Mouse (Mus musculus) inflammation-experienced regulatory T-cells, adult 6 months (primary cell): Measurements from ENCODE around the gene Ppm1e. TPM values are rescaled to one million over a fixed set of nuclear protein-coding genes. Genes with fewer than 3 reads are reported as not detected.

Experiments used
- ATAC-seq: one replicate; pipeline ENCODE4 v1.8.0; 2017
- polyA plus RNA-seq, 3 experiments: library from polyadenylated mRNA; unstranded; fragments of 100-300 nt; shearing (Covaris generic); gene quantifications; one replicate each; pipeline ENCODE4 v1.2.1; 2017

Ppm1e gene
- 1 to 10 TPM in 1 of 3 experiments, under 1 TPM in 2; 0.55 to 1.2 (median 0.78) TPM for polyA plus RNA-seq

DNA sequence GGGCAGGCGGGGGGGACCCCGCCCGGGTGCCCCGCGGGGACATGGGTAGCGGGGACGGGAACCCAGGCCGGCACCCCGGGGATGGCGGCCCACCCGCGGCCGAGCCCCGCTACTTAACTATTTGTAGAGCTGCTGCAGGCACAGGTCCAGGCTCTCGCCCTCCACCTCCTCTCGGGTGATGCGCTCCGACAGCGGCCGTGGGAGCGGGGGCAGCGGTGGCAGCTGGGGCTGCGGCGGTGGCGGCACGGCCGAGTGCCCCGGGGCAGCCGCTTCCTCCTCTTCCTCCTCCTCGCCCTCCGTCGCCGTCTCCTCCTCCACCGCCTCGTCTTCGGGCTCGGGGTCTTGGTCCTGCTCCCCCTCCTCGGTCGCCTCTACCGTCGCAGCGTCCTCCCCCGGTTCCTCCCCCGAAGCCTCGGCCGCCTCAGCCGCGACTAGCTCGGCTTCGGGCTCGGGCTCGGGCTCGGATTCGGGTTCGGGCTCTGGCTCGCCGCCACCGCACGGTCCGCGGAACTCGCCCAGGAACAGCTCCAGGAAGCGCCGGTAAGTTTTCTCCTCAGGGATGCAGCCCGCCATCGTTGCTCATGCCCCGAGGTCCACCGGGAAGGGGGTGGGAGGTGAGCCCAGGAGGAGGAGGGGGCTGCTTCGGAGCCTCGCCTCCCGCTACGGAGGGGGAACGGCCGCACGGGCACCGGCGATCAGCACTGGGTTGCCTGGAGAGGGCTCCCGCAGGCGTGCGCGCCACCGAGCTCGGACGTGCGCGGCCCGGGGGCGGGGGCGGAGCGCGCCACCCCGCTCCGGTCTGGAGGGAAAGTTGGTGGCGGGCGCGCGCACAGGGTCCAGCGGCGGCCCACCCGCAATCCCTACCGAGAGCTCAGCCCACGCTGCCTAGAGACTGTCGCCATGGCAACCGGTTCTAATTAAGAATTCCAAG is at the start of gene Ppm1e:
Gene Ppm1e (minus strand): TSS at position 693 of the 931 bp plus-strand sequence.
- peak; percentile 32 for ATAC-seq

DNA sequence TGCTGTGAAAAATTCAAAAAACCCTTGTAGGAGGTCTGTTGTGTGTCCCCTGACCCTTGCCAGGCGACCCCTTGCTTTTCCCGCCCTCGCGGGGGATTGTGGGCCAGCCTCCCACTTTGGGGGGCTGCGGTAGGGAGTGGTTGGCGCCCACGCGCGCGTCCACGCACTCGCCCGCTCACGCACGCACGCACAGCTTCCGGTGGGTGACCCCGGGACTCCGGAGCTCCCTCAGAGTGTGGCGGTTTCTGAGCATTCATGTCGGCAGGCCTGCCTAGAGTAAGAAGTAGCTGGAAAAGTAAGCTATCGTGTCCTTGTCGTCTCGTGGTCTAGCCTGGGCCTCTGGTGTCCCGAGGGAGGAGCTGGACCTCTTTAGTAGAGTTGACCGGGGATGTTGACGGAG is 46.1 kb upstream of the Ppm1e start, which contains the start of the genes Rad51c and Tex14:
Gene Rad51c (minus strand): TSS at position 79 of the 400 bp plus-strand sequence.
Gene Tex14 (plus strand): TSS at position 190 of the 400 bp plus-strand sequence.
- no peak for ATAC-seq

DNA sequence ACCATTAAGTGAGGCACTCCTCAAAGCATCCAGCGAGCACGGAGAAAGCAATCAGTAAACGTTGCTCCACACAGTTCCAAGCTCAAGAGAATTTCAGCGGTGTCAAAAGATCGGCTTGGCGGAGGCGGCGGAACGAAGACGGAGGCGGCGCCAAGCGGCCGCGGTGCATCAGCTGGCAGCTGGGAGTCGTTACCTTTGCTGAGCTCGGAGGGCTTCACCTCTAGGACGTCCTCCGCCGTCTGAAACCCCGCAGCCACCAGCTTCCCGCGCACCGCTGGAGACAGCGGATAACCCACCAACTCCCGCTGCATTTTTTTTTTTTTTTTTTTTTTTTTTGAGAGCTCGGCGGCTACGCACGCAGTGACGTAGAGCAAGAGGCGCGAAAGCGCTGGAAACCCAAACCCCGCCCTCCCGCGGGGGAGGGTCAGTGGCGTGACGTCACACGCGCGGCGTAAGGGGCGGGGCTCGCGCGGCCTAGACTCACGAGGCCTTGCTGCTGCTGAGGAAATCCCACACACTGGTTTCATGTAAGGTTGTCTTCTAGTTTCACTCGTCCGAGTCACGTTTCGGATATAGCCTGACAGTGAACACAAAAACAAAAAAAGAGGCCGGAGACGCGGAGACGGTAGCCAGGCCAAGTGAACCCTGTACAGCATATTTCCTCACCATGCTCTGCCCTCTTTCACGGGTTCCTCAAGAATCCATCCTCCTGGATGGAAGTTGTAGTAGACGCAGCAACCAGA is 45.5 kb upstream of the Ppm1e start:
- ATAC-seq: peak; percentile 93

DNA sequence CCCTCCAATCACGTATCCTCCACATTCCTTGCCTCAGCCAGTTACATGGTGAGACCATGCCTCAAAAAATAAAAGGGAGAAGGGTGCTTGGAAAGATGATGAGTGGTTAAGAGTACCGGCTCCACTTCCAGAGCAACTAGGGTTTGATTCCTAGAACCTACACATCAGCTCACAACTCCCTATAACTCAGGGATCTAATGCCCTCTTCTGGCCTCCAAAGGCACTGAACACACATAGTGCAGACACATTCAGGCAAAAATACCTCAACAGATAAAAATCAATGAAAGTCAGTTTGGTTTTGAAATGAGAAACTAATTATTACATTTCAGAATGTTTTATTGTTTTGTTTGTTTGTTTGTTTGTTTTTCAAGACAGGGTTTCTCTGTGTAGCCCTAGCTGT is 39.6 kb upstream of the Ppm1e start:
- no peak for ATAC-seq

DNA sequence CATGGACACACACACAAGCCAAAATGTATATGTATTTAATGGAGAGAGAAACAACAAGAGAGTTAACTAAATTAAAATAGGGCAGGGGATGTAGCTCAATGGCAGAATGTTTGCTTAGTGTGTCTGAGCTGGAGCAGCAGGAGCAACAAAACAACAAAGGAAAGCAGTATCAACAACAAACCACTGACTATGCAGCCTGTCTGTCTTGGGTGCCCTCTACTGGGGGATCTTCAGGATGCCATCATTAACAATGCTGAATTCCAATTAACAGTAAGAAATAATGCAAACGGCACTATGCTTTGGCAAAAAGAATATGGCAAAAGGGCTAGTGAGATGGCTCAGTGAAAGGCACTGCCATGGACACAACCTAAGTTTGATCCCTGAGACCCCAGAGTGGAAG is 35.0 kb upstream of the Ppm1e start:
- no peak for ATAC-seq

DNA sequence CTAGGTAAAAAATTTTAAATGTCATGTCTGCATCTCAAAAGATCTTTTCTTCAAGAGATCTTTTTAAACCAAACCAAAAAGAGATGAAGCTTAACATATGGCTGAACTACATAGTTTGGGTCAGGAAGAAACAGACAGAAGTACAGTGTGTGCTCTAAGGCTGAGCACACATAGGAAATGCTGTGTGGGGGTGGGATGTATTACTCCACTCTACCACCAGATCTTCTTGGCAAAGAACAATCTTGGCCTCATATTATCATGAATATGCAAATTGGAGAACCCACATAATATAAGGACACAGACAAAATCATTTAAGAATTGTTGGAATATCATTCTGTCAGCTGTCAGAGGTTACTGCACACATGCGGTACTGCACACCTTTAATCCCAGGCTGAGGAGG is 26.9 kb upstream of the Ppm1e start:
- ATAC-seq: no peak

DNA sequence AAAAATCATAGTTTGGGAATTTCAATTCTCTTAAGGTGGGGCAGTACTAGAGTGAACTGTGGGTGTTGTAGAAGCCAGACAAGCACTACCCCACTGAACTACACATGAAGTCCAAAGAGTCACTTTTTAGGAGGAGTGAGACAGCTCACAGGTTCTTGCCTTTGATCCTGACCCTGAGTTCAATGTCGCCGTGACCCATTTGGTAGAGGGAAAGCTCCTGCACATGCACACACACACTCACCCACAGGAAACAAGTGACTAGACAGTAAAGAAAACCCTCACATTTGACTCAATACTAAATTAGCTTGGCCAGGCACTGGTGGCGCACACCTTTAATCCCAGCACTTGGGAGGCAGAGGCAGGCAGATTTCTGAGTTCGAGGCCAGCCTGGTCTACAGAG is 25.7 kb upstream of the Ppm1e start:
- ATAC-seq: no peak

DNA sequence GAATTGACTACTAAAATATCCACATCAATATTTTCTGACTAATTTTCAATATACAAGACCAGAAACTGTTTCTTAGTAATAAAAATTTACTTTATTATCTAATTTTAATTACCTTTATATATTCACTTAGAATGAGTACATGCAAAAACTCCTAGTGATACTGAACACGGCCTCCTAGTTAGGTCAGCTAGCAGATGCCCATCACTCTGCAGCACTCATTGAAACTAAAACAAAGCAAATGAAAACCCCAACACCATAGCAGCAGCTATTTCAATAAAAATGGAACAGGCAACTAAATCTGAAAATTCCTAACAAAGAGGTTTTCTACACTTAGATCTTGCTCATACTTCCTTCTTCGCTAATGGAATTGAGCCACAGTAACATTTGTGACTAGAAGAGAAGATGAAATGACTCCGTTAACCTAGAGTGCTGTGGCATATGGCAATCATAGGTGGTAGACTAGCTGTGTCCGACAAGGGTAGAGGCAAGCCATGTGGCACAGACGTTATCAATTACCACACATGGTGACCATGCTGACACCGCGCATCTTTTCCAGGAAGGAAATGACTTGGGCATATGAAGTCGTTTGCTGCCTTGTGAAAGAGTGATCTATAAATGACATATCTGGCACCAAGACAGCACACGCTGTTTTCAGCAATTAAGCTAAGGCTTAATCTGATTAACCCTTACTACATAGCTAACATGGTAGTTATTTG is 9.2 kb upstream of the Ppm1e start:
- no peak for ATAC-seq

DNA sequence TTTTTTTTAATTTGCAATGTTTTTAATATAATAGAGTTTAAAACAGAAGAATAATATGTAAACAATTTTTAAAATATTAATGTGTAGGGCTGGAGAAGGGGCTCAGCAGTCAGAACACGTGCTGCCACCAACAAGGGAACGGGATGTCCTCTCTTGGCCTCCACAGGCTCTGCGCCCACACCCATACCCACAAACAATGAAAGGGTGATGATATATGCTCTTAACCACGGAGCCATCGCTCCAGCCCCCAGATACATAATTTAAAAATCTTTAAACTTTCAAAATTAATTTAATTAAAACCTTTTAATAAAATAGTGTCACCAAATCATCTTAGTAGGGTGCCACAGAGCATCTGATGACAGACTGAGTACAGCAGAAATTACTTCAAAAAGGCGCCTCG is 8.2 kb upstream of the Ppm1e start:
- no peak for ATAC-seq

DNA sequence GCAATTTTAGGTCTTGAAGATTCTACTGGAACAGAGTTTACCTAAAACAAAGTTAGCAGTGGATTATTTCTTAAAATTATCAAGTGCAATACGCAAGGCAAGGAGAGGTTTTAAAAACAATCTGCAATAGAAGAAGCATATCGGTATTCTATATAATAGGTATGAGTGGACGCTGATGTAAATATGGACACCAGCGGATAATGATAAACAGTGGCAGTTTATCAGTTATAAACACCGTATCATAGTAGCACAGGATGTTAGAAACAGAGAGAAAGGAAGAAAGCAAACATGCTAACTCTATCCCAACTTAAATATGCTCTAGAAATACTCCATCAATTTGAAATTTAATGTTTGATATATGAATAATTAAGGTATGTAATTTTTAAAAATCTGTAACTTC is 6.3 kb upstream of the Ppm1e start:
- no peak for ATAC-seq

DNA sequence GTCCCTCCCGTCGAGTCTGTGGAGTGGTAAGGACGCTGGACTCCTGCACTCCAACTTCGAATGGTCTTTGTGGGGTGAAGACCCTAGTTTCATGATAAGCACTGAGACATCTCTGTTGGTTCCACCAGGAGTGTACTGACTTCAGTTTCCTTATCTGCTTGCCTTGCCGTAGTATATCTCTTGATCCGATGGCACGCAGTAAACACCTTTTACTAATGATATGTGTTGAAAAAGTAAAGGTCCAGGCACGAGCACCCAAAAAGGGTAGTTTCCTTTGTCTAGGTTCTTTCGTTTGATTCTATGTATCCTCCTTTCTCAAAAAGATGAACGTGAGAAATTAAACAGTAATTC is 414 bp upstream of the Ppm1e start:
- peak; percentile 10 for ATAC-seq

DNA sequence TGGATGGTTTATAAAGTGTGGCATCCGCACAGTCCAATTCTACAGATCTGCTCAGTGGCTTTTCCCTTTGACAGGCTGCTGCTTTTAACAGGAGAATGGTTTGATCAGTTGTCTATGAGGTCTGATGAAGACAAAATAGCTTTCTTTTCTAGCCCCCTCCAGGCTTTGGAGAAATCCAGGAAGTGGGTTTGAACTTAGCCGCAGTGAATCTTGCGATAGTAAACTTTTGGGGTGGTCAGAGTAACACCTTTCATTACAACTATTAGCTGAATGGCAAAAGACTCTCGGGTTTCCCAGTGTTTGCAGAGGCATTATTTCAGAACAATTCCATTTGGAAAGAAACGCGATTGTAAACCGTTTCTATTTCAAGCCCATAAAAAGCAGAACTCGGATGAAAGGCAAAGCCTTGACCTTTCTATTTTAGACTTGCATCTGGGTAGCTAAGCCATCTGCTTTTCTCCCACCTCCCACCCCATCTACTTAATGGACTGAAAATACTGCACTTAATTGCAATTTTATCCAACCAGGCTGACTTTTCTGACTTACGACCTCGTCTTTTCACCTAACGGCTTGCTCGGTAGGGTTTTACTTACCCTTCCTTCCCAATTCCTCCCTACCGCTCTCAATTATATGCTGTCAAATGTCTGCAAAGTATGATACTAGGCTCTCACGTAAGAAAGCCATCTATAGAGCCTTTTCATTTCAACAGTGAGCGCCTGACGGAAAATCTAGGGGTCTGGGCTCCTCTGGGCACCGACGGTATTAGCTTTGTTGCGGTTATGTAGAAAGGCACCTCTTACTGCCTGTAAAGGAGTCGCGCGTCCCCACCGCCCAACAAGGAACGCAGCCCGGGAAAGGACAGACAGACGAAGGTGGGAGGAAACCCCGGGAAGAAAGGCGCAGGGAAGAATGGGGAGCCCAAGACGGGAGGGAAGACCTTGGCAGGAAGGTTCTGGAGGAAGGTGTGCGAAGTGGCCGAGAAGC is 1.2 kb downstream of the Ppm1e start:
- ATAC-seq: no peak

DNA sequence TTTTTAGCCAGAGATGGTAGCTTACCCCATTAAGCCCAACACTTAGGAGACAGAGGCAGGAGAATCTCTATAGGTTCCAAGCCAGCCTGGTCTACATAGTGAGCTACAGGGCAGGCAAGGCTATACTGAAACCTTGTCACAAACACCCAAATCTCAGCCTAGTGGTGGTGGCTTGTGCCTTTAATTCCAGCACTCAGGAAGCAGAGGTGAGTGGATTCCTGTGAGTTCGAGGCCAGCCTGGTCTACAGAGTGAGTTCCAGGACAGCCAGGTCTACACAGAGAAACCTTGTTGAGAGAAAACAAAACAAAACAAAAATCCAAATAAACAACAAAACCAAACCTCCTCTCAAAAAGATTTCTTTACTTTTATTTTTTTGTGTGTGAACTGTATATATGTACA is 4.0 kb downstream of the Ppm1e start:
- ATAC-seq: no peak

DNA sequence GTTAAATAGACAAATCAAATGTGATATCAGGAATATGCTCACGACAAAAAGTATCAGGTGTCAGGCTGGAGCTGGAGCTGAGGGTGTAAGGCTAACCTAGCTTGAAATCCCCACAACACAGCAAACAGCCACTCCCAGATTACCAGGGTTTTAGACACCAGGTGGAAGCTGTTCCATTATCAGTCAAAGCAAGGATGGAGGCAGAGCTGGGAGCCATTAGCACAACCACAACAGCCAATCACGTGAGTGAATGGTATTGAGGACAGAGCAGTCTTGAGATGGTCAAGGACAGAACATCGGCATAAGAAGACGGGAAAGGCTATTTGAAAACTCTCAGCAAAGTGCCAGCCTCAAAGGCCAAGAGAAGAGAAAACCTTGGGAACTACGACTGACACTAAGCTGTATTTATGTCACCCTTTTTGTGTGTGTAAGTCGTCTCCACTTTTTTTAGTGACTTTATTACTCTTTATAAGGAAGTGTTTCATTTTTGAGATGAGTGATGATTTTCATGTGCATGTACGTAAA is 5.1 kb downstream of the Ppm1e start:
- no peak for ATAC-seq

DNA sequence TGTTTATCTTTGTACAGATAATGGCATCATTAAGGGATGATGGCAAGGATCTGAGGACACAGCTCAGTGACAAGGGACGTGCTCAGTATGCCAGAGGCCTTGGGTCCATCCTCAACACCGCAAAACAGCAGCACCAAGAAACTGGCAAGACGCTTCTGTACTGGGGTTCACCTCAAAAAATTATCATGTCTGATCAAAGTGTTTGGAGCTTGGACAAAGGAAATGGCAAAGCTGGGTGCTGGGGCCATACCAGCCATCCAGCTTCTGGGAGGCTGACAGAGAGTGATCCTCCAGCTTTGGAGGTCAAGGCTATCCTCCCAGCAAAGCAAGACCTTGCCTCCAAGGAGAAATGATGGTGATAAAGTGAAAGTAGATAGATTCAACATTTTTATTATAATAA is 32.4 kb downstream of the Ppm1e start:
- ATAC-seq: no peak

DNA sequence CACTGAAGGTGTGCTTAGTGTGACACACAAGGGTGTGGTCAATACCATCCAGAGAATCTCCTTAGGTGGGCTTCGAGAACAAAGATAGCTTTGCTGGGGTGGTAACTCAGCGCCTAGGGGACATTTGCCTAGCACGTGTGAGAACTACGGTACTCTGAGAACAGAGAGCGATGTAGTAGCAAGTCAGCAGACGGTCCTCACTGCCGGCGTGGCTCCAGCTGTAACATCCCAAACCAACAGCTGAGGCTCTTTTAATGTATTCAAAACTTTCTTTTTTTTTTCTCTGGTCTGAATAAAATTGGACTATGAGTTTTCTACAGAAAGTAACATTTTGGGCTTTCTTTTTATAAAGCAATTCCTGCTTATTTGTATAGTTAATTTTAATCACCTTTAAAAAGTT is 36.3 kb downstream of the Ppm1e start:
- ATAC-seq: no peak

DNA sequence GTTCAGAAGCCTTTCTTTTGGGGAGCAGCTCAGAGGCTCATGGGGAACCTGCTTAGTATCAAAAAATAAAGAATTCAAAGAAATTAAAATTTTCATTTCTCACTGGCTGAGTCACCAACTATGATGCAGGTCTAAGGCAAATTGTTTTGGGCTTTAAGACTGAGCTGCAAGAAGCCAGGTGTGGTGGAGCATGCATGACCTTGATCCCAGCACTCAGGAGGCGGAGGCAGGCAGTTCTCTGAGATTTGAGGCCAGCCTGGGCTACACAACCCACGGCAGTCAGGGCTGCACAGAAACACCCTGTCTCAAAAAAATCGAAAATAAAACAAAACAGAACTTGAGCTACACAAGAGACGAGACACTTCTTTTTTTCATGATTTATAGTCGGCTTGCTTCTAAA is 38.8 kb downstream of the Ppm1e start:
- ATAC-seq: no peak

DNA sequence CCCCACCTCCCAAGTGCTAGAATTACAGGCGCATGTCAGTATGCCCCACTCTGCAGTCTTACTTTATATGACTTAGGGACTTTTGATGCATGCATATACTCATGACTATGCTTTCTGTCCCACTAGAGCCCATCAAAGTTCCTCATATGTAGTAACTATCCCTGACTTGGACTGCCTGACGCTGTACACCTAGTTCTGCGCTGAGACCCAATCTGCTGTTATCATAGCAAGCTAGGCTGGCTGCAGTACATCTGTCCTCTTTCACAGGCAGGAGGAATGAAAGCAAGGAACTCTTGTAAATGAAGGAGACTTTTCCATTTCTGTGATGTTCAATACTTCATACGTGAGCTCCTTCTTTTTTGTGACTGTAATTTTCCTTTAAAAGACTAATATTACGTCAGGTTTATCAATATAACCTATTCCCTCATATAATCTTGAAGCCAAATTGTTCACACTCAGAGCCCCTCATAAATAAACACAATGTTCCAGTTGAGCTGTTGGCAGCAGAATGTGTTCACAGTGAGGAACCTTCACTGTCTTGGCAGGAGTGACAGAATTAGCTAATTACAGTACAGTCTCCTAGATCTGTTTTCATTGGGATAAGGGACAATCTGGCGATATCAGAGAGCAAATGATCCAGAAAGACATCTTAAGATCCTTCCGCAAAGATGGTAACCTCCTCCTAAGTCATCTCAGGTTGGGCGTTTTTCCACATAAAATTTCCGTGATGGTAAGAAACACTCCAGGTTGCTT is 39.7 kb downstream of the Ppm1e start:
- ATAC-seq: no peak

DNA sequence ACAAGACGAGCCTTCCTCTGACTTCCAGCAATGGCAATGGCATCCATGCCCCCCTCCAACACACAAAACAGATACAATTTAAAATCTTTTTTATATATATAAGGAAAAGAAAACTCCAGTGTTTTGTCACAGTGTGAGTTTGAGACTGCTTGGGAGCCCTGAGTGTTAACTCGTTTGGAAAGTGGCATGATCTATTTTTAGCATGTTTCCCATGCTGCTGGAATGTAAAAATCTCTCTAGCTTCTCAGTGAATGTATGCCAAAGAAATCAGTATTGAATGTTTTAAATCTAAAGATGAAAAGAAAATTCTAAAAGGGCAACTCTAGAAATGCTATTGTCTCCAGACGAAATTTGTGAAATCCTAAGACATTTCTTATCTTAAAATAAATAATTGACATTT is 45.3 kb downstream of the Ppm1e start:
- no peak for ATAC-seq

DNA sequence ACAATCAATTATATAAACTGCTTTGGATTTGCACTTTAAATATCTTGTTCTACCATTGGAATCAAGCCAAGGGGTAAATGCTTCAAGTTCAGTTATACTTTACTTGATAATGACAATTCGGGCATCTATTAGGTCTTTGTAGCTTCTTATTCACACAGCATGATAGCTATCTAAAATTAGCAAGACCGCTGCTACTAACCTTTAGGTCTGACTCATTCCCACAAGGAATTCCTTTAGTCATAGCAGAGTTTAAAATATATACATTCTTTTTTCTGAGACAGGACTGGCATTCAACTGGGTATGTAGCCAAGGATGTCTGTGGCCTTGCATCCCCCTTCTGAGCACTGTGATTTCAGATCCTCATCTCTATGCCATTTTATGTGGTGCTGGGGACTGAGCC is 48.5 kb downstream of the Ppm1e start:
- ATAC-seq: no peak
